Mouse (Mus musculus) CD4-positive, CD25-positive, alpha-beta regulatory T cell, adult 2 months (primary cell): ENCODE data around the gene Hectd4.
"Not testable (repeated sequence)": the region's sequence is repeated elsewhere in the genome, so short reads cannot be mapped to it uniquely, and the experiment has no call there.

Source experiments
- DNase-seq: peaks from one replicate; pipeline ENCODE4 v3.0.0-alpha.2; 2012; ENCODE audit warnings: low read depth, low spot score

Hectd4 gene

GRCm38 (mm10) chr5:121219980-121220731 is at the start of gene Hectd4:
Hectd4 (plus strand) TSS chr5:121220219.
- peak; percentile 98 for DNase-seq

GRCm38 (mm10) chr5:121172835-121173234 is 47.2 kb upstream of the Hectd4 start:
- peak; percentile 61 for DNase-seq

DNA sequence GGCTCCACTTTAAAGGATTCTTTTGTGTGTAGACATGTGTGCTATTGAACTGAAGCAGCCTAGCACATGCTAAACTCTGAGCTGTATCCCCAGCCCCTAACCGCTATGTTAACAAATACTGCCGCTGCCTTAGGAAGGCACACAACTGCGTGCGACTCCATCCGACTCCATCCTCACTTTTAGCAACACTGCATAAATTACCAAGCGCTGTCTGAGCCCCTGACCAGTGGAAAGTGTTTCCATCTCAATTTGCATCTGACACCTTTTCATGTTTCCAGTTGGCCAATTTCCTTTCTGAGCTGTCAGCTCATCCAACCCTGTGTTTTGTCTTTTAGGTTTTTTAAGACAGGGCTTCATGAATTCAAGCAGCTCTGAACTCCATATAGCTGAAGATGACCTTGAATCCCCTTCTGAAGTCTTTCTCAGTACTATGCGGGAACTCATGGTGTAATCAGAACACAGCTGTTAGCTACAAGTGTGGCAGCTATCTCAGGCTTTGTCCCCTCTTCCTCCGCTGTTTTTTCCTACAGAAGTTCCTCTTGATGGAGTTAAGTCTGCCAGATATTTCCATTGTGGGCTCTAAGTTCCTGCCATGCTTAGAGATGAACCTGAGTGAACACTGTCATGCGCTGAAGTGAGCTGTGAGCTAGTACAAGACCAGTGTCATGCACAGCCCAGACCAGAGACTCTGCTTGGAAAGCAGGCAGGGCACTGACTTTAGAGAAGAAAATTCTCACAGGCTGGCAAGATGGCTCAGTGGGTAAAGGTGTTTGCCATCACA is 40.8 kb upstream of the Hectd4 start:
- DNase-seq, result peak; percentile 26

DNA sequence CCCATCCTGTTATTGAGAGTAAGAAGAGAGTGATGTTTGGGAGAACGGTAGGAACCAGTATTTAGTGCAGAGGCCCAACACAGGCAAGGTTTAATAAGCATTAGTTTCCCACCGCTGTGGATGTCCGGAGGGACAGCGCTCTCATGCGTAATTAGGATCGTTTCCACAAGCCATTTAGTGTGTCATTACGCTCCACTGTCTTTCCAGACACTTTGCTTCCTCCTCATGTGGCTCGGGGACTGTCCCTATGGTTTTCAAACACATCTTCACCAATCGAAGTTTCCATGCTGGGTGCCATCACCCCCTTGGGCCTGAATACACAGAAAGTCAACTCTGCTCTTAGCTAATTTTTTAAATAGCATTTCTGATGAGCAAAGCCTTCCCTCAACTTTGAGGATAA is 36.8 kb upstream of the Hectd4 start:
- peak; percentile 32 for DNase-seq

DNA sequence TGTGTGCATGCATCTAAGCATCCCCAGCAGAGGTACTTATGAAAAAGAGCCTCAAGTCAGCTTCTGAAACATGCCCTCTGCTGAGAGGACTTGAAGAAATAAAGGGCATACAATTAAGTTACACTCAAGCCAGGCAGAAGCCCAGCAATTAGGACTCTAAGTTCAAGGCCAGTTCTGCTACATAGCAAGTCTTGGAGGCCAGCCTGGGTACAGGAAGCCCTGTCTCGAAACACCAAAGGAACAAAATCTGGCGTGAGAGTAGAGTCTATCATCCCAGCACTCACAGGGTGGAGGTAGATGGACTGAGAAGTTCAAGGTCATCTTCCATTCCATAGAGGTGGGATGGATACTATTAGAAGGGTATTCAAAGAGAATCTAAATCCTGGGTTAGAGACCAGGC is 35.6 kb upstream of the Hectd4 start:
- no peak for DNase-seq

GRCm38 (mm10) chr5:121184945-121185551 is 35.0 kb upstream of the Hectd4 start:
- DNase-seq, result no peak

- no peak for DNase-seq
Measured at GRCm38 (mm10) chr5:121187580-121188001, 32.4 kb upstream of the Hectd4 start.

- DNase-seq, result no peak
Measured at GRCm38 (mm10) chr5:121188265-121188664, 31.8 kb upstream of the Hectd4 start.

GRCm38 (mm10) chr5:121189182-121189581 is 30.8 kb upstream of the Hectd4 start:
- DNase-seq, result no peak

DNA sequence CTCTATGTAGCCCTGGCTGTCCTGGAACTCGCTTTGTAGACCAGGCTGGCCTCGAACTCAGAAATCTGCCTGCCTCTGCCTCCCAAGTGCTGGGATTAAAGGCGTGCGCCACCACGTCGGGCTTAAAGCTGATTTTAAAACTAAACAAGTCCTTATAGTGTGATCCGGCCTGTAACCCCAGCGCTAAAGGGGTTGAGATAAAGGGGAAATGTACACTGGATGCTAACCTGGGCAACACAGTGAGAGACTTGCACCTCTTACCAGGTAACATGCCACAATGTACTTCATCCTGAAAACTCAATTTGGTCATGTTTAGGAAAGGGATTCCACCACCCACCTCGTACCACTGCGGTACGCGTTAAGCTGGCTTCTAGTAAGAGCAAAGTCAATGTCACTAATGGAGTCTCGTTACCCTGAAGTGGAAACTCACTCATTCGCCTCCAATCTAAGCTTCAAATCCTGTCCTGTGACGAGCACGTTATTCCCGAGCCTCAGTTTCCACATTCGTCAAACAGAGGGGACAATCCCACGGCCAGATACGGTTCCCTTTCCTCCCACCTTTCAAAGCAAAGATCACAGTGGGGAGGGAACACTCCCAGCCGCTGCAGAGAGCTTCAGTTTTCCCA is 29.7 kb upstream of the Hectd4 start:
- no peak for DNase-seq

DNA sequence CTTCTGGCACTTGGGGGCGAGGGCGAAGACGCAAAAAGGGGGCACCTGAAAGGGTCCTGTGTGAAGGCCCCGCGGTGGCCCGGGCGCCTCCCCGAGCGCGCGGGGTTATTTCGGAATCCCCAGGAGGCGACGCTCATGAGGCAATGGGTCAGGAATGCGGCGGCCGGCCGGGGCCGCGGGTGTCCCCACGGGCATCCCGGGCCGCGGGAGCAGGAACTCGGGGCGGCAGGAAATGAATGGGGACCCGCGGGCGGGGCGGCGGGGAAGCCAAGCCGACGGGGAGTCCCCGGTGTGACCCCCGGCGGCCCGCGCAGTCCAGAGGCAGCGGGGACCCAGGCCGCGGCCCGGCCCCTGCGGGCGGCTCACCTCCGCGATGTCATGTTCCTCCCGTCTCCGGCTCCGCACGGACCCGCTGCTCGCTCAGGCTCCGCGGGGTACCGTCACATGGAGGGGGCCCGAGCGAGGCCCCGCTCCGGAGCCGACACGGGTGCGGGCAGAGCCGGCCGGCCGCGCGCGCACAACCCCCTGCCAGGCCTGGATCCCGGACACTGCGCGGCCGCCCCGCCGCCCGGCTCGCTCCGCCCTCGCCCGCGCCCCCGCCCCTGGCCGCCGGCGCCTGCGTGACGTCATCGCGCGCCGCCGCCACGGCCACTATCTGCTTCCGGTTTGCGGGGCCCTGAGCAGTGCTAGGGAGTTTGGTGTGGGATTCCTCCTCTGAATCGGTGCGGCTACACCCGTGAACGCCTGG is 29.0 kb upstream of the Hectd4 start, which contains the start of gene Ptpn11:
Gene Ptpn11, minus strand, starts transcription at position 562 of the 748 bp plus-strand sequence.
- DNase-seq, result peak; percentile 92

GRCm38 (mm10) chr5:121191584-121191906 is 28.5 kb upstream of the Hectd4 start:
- DNase-seq, result no peak

DNA sequence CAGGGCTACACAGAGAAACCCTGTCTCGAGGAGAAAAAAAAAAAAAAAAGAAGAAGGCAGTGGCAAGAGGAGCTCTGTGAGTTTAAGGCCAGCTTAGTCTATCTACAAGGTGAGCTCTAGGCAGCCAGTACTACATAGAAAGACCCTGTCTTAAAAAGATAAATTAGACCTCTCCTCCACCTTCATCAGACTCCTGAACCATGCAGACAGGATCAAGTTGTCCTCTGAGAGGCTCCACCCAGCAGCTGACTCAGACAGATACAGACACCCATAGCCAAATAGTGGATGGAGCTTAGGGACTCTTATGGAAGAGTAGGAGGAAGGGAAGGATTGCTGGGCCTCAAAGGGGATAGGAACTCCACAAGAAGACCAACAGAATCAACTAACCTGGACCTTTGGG is 25.8 kb upstream of the Hectd4 start:
- DNase-seq, result no peak

DNA sequence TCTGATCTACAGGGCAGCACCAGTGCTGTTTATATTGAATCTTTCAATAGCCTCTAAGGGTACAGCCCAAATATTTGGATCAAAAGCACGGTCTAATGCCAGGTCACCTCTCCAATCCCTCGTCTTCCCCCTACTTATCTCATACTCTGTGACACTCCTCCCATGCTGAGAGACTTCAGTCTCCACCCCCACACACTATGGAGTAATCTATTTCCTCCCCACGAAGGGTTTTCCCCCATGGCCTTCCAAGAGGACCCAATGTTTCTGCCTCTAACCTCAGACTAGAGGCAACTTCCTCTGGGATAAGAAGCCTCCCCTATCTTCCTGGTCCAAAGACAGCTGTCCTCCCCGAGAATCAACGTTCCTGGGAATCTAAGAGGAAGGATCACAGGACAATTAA is 23.3 kb upstream of the Hectd4 start:
- DNase-seq, result no peak

GRCm38 (mm10) chr5:121197337-121197736 is 22.7 kb upstream of the Hectd4 start:
- no peak for DNase-seq

GRCm38 (mm10) chr5:121198376-121198775 is 21.6 kb upstream of the Hectd4 start:
- no peak for DNase-seq

DNA sequence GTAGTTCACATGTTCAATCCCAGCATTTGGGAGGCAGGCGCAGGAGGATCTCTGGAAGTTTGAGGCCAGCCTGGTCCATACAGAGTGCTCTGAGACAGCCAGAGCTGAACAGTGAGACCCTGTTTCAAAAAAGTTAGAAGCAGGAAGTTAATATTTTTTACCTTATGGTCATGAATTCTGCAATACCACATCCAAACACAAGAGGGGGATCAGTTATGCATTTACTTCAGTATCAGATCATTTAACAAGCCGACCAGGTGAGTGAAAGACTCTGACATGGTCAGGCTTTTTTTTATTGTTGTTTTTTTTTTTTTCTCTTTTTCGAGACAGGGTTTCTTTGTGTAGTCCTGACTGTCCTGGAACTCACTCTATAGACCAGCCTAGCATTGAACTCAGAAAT is 18.3 kb upstream of the Hectd4 start:
- DNase-seq, result peak; percentile 91

DNA sequence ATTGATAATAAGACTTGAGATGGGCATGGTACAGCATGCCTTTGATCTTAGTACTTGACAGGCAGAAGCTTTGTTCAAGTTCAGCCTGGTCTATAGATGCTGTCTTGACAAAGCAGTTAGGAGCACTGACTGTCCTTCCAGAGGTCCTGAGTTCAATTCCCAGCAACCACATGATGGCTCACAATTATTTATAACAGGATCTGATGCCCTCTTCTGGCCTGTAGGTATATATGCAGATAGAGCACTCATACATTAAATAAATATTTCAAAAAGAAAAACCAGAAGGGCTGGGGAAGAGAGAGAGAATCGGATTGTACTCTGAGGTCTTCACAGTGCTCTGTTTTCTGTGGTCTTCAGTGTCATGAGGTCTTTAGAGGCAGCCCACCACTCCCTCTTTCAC is 17.6 kb upstream of the Hectd4 start:
- peak; percentile 39 for DNase-seq

- peak; percentile 90 for DNase-seq
Measured at GRCm38 (mm10) chr5:121204132-121205089, 15.6 kb upstream of the Hectd4 start, which contains the start of gene Rpl6. Rpl6 (plus strand) TSS chr5:121204481.

GRCm38 (mm10) chr5:121205537-121206130 is 14.4 kb upstream of the Hectd4 start:
- DNase-seq, result not testable (repeated sequence)
